Comparison of ENCODE assay signal across 21 mouse cellular contexts in genomic region chr6:35324306-35324705, GRCm38 (mm10). TPM values are rescaled to one million over a fixed set of nuclear protein-coding genes. Genes with fewer than 3 reads are reported as not detected.
"Had no signal": no experiment of that assay in that cellular context is flagged by ENCODE, and none has a peak within 500 bp of the region (broad histone marks: within the 10 kb centered on the region; RNA-seq: fewer than 3 reads in every experiment).

No protein-coding gene starts in this region.

- H3K36me3 ChIP-seq: midbrain, embryonic 13.5 days had no signal

- H3K4me2 ChIP-seq: liver, embryonic 11.5 days; lung, embryonic 14.5 days; midbrain, embryonic 13.5 days had no signal

- H3K27me3 ChIP-seq: midbrain, embryonic 13.5 days had no signal

- H3K9ac ChIP-seq: liver, embryonic 14.5 days; liver, postnatal 0 days; lung, embryonic 14.5 days; midbrain, embryonic 13.5 days had no signal

- H3K27ac ChIP-seq: layer of hippocampus, adult 2 months; liver, embryonic 14.5 days; midbrain, embryonic 13.5 days; stomach, postnatal 0 days had no signal

- H3K4me1 ChIP-seq: midbrain, embryonic 13.5 days had no signal

- DNase-seq: kidney, postnatal 10 days; layer of hippocampus, adult 9-11 months; liver, postnatal 0 days; lung, embryonic 14.5 days; lung, postnatal 4 days; thymus, adult 2 months; thymus, postnatal 14 days; thymus, postnatal 4 days had no signal

- ATAC-seq: intestine, postnatal 0 days; liver, postnatal 0 days; lung, postnatal 0 days; midbrain, embryonic 13.5 days; midbrain, embryonic 16.5 days had no signal

- H3K9me3 ChIP-seq: midbrain, embryonic 13.5 days had no signal

- H3K4me3 ChIP-seq: layer of hippocampus, adult 2 months; midbrain, embryonic 13.5 days had no signal

RNA-seq across cellular contexts. Expression of gene Fam180a, which starts 1.6 kb away (rescaled TPM):
- total RNA-seq: megakaryocyte progenitor cell, adult 5-6 weeks had no signal
- polyA plus RNA-seq: kidney, embryonic 14.5 days; limb, embryonic 11.5 days; liver, embryonic 11.5 days; neural tube, embryonic 11.5 days; neural tube, embryonic 14.5 days had no signal

RNA-seq across cellular contexts. Expression of gene Slc13a4, which starts 16.4 kb away (rescaled TPM):
- total RNA-seq: megakaryocyte progenitor cell, adult 5-6 weeks had no signal
